Mouse (Mus musculus) CH12.LX (cell line): ENCODE data around the gene Serpina9. TPM values are rescaled to one million over a fixed set of nuclear protein-coding genes. Genes with fewer than 3 reads are reported as not detected.
A peak's percentile ranks its signal among the peaks of the same experiment; 100 is the strongest.

Source experiments
- DNase-seq: peaks from one replicate; pipeline ENCODE4 v3.0.0-alpha.2; 2013; ENCODE audit errors: extremely low read depth
- H3K27ac ChIP-seq: 2 replicates; pipeline ENCODE4 v1.5.1; 2012; ENCODE audit warnings: low read depth, mild to moderate bottlenecking, control low read depth, moderate library complexity; ENCODE audit not compliant: insufficient read depth
- H3K27me3 ChIP-seq: replicated peaks from 2 replicates; pipeline ENCODE3; 2012; ENCODE audit warnings: inconsistent platforms
- H3K36me3 ChIP-seq, 2 experiments: replicated peaks in 1 of 2; 2 replicates each; pipeline versions ENCODE3 to v1.6.1; 2012; ENCODE audit warnings: inconsistent platforms in 1 of 2, low read length in 1 of 2, mild to moderate bottlenecking in 1 of 2, mixed read lengths in 1 of 2, moderate library complexity in 1 of 2; ENCODE audit not compliant: control insufficient read depth in 1 of 2, insufficient read depth in 1 of 2
- H3K4me1 ChIP-seq, 2 experiments: 2 replicates each; pipeline ENCODE4 v1.6.1; 2012; ENCODE audit warnings: inconsistent platforms in 1 of 2, moderate library complexity in 1 of 2; ENCODE audit not compliant: insufficient read depth in 2 of 2, control insufficient read depth in 1 of 2
- H3K4me2 ChIP-seq: 2 replicates; pipeline ENCODE4 v1.6.1; 2012; ENCODE audit warnings: low read depth, mild to moderate bottlenecking, control low read depth; ENCODE audit not compliant: poor library complexity, insufficient read depth, severe bottlenecking
- H3K4me3 ChIP-seq, 3 experiments: fragments of 150-350 bp in 1 of 3; sonication (generic) in 1 of 3; replicated peaks in 1 of 3; 2 replicates each; pipeline versions ENCODE3 to v1.5.1; 2011 to 2012; ENCODE audit warnings: low read depth in 2 of 3, low read length in 2 of 3, mild to moderate bottlenecking in 2 of 3, moderate library complexity in 2 of 3, control low read depth in 1 of 3, improper control_type of control experiment in 1 of 3, inconsistent platforms in 1 of 3, mixed read lengths in 1 of 3; ENCODE audit not compliant: poor library complexity in 1 of 3
- H3K79me2 ChIP-seq: replicated peaks from 2 replicates; pipeline ENCODE4 v1.6.1; 2012; ENCODE audit warnings: mild to moderate bottlenecking, moderate library complexity; ENCODE audit not compliant: control insufficient read depth, poor library complexity, insufficient read depth, severe bottlenecking; ENCODE audit errors: extremely low read depth
- H3K9ac ChIP-seq: 2 replicates; pipeline ENCODE4 v1.6.1; 2012; ENCODE audit warnings: low read depth, mild to moderate bottlenecking, control low read depth, moderate library complexity; ENCODE audit not compliant: insufficient read depth
- H3K9me3 ChIP-seq: replicated peaks from 2 replicates; pipeline ENCODE3; 2012; ENCODE audit warnings: low read length, inconsistent platforms, mixed read lengths
- BHLHE40 ChIP-seq: IDR thresholded peaks from 2 replicates; pipeline ENCODE4 v1.6.1; 2011; ENCODE audit warnings: mild to moderate bottlenecking, low read depth, low read length, improper control_type of control experiment
- CTCF ChIP-seq, 2 experiments: IDR thresholded peaks in 1 of 2; conservative IDR thresholded peaks in 1 of 2; 2 replicates each; pipeline ENCODE4 v1.5.1; 2011 to 2012; ENCODE audit warnings: low read depth in 2 of 2, low read length in 2 of 2, improper control_type of control experiment in 1 of 2, inconsistent platforms in 1 of 2, mild to moderate bottlenecking in 1 of 2, moderate library complexity in 1 of 2
- E2F4 ChIP-seq: IDR thresholded peaks from 2 replicates; pipeline ENCODE4 v1.6.1; 2011; ENCODE audit warnings: low read depth, low read length, improper control_type of control experiment; ENCODE audit not compliant: insufficient replicate concordance
- ELF1 ChIP-seq: IDR thresholded peaks from 2 replicates; pipeline ENCODE4 v1.6.1; 2014; ENCODE audit warnings: low read depth, mild to moderate bottlenecking, inconsistent platforms, low read length, improper control_type of control experiment
- GABPA ChIP-seq: IDR thresholded peaks from 2 replicates; pipeline ENCODE4 v1.6.1; 2012; ENCODE audit warnings: low read depth, low read length, improper control_type of control experiment, inconsistent platforms; ENCODE audit not compliant: insufficient replicate concordance
- HCFC1 ChIP-seq: IDR thresholded peaks from 2 replicates; pipeline ENCODE4 v1.6.1; 2012; ENCODE audit warnings: low read depth, mild to moderate bottlenecking, inconsistent platforms, low read length, improper control_type of control experiment
- JUN ChIP-seq: IDR thresholded peaks from 2 replicates; pipeline ENCODE4 v1.6.1; 2011; ENCODE audit warnings: low read depth, mild to moderate bottlenecking, low read length, improper control_type of control experiment, moderate library complexity; ENCODE audit not compliant: insufficient read depth
- MXI1 ChIP-seq: IDR thresholded peaks from 2 replicates; pipeline ENCODE4 v1.6.1; 2011; ENCODE audit warnings: mild to moderate bottlenecking, low read depth, low read length, improper control_type of control experiment
- MYC ChIP-seq: IDR thresholded peaks from 2 replicates; pipeline ENCODE4 v1.6.1; 2011; ENCODE audit warnings: low read depth, mild to moderate bottlenecking, improper control_type of control experiment, low read length
- POLR2A ChIP-seq: IDR thresholded peaks from 2 replicates; pipeline ENCODE4 v1.6.1; 2011; ENCODE audit warnings: low read depth, mild to moderate bottlenecking, improper control_type of control experiment, low read length
- TBP ChIP-seq: conservative IDR thresholded peaks from 2 replicates; pipeline ENCODE4 v1.6.1; 2011; ENCODE audit warnings: low read depth, low read length, improper control_type of control experiment
- UBTF ChIP-seq: IDR thresholded peaks from 2 replicates; pipeline ENCODE4 v1.6.1; 2012; ENCODE audit warnings: low read depth, mild to moderate bottlenecking, inconsistent platforms, low read length, improper control_type of control experiment, moderate library complexity
- USF2 ChIP-seq: conservative IDR thresholded peaks from 2 replicates; pipeline ENCODE4 v1.6.1; 2011; ENCODE audit warnings: low read depth, low read length, improper control_type of control experiment
- ZMIZ1 ChIP-seq: IDR thresholded peaks from 2 replicates; pipeline ENCODE4 v1.6.1; 2012; ENCODE audit warnings: low read depth, mild to moderate bottlenecking, inconsistent platforms, low read length, improper control_type of control experiment
- ZNF384 ChIP-seq: IDR thresholded peaks from 2 replicates; pipeline ENCODE4 v1.6.1; 2012; ENCODE audit warnings: low read depth, low read length, improper control_type of control experiment, inconsistent platforms
- dilution Hi-C: fragments of 300-500 bp; cut with MboI; formaldehyde crosslinking; loops from 2 replicates; pipeline ENCODE4 v1.14.3; 2020; ENCODE audit warnings: low sequenced_read_pairs; ENCODE audit not compliant: extremely low pct_unique_long_range_greater_than_20kb, extremely low pct_ligation_motif_present
- in situ Hi-C: fragments of 300-500 bp; cut with MboI; formaldehyde crosslinking; loops from 3 replicates; pipeline ENCODE4 v1.14.3; 2019; ENCODE audit warnings: low sequenced_read_pairs, low pct_ligation_motif_present, low pct_unique_long_range_greater_than_20kb, mixed read lengths
- polyA plus RNA-seq: library from polyadenylated mRNA; unstranded; fragments of >175 nt; gene quantifications from 2 replicates; pipeline ENCODE4 v1.2.1, GENCODE M21; 2012; ENCODE audit warnings: low read depth; ENCODE audit not compliant: insufficient read length
- total RNA-seq, 2 experiments: library from RNA; depleted of rRNA; stranded (reverse); fragments of 300-350 nt in 1 of 2; fragments of >200 nt in 1 of 2; gene quantifications; 2 replicates each; pipeline ENCODE4 v1.2.3; 2012 to 2014

Gene Serpina9
- total and polyA plus RNA-seq, 3 experiments, result 0.08 to 0.36 (median 0.23) TPM

- TF ChIP-seq MXI1 (peak; percentile 75), ZMIZ1 (no peak), TBP (no peak), ELF1 (peak; percentile 61), BHLHE40 (peak; percentile 68; the same call in 1 of the 2 replicates), GABPA (no peak), CTCF (conservative IDR thresholded peaks at IDR 0.05 in 1 of 2, IDR thresholded peaks at IDR 0.05 in 1 of 2; ENCODE audit: low read depth in 2 of 2, low read length in 2 of 2) (no peak)
Observed at GRCm38 (mm10) chr12:104061862-104062261, 48.3 kb upstream of the Serpina9 start (continued).

DNA sequence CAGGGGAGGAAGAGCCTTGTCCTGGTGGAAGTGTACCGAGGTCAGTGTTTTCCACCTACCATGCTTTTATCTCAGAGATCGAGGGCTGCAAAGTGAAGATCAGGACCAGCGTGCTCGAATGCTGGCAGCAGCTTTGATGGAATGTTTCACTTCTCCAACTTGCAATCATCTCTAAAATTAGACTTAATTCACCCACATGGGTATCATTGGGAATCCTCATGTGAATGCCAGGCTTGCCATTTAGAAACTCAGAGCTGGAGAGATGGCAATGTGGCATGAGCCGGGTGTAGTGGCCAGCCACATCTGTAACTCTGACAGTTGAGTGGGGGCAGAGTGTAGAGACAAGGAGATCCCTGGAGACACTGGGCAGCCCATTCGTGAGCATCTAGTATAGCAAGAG, 46.6 kb upstream of the Serpina9 start:
- Histone ChIP-seq H3K27me3 (peaks cover 5% of the 10 kb centered on the region), H3K9me3 (no peaks in the 10 kb centered on the region), H3K79me2 (no peaks in the 10 kb centered on the region), H3K27ac (no peak overlapping the region), H3K4me1 (peaks cover 23 to 69% of the 10 kb centered on the region in 2 experiments), H3K36me3 (no peaks in the 10 kb centered on the region), H3K9ac (no peak overlapping the region), H3K4me2 (no peak overlapping the region), H3K4me3 (no peak overlapping the region)
- in situ Hi-C loops, result loop anchor here (5.0 kb wide), 1 partner anchor 63 kb away; no protein-coding TSS in a partner anchor
- no peak for TF ChIP-seq CTCF (conservative IDR thresholded peaks at IDR 0.05 in 1 of 2, IDR thresholded peaks at IDR 0.05 in 1 of 2; ENCODE audit: low read depth in 2 of 2, low read length in 2 of 2)
- dilution Hi-C loops, result no loop called here
- DNase-seq, result no peak

DNA sequence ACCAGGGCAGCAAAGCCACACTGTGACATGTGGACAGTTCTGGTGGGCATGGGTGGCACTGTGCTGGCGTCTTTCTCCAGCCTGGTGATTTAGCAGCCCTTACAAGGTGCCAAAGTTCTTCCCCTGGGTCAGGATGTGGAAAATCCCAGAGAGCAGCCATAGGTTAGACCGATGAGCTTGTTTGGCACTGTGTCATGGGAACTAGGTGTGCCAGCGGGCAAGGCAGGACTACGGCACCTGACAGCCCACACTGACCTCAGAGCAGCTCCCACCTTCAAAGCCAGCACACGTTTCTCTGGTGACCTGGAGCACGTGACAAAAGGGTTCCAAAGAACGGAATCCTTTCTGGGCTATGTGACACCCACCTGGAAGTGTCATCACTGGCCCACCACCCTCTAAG, 44.0 kb upstream of the Serpina9 start:
- H3K9ac ChIP-seq, result no peak overlapping the region
- no peak for DNase-seq
- H3K79me2 ChIP-seq, result no peaks in the 10 kb centered on the region
- H3K9me3 ChIP-seq, result no peaks in the 10 kb centered on the region
- no peak overlapping the region for H3K27ac ChIP-seq
- H3K4me2 ChIP-seq, result no peak overlapping the region
- no peaks in the 10 kb centered on the region for H3K36me3 ChIP-seq
- in situ Hi-C loops (no loop called here), dilution Hi-C loops (no loop called here)
- H3K4me1 ChIP-seq, result peaks cover 21 to 44% of the 10 kb centered on the region in 2 experiments
- no peak overlapping the region for H3K4me3 ChIP-seq
- peaks cover 8% of the 10 kb centered on the region for H3K27me3 ChIP-seq
- TF ChIP-seq ELF1, result no peak
- TF ChIP-seq JUN, result no peak
- TF ChIP-seq BHLHE40, result 0 out of 2 replicates have a peak, but pooled peaks have one; percentile 25
- no peak for TF ChIP-seq POLR2A
- no peak for TF ChIP-seq E2F4

GRCm38 (mm10) chr12:104057050-104057449, 43.5 kb upstream of the Serpina9 start:
- Histone ChIP-seq H3K9ac (no peak overlapping the region), H3K4me2 (no peak overlapping the region), H3K4me3 (no peak overlapping the region), H3K36me3 (no peaks in the 10 kb centered on the region), H3K79me2 (no peaks in the 10 kb centered on the region), H3K27me3 (peaks cover 9% of the 10 kb centered on the region), H3K9me3 (no peaks in the 10 kb centered on the region), H3K4me1 (peaks cover 19 to 41% of the 10 kb centered on the region in 2 experiments), H3K27ac (no peak overlapping the region)
- in situ Hi-C loops (no loop called here), dilution Hi-C loops (no loop called here)
- no peak for DNase-seq
- no peak for TF ChIP-seq ZNF384
- no peak for TF ChIP-seq MYC
- TF ChIP-seq USF2, result no peak
- TF ChIP-seq MXI1, result peak; percentile 92
- no peak for TF ChIP-seq UBTF
- TF ChIP-seq HCFC1, result no peak
